Mouse (Mus musculus) thymus, postnatal 14 days (tissue): ENCODE measurements around the gene Dlgap1.

Experiments used
- DNase-seq: peaks from one replicate; pipeline ENCODE4 v3.0.0; 2021

Dlgap1 gene

DNA sequence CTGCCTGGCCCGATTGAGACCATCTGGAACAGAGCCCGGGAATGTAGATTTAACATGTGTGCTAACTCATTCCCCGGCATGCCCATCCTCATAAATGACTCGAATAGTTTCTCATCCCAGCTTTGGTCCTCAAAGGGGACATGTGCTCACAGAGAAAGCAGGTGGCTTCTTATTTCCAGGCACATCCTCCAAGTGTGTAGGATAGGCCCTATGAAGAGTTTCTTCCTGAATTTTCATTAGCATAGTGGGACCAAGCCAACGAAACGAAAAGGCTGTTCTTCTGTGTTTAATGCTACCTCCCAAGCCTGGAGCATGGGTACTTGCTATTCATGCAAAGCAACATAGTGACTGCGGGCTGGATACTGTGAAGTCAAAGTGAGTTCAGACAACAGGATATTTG lies 503.3 kb downstream of the Dlgap1 start:
- DNase-seq = no peak

DNA sequence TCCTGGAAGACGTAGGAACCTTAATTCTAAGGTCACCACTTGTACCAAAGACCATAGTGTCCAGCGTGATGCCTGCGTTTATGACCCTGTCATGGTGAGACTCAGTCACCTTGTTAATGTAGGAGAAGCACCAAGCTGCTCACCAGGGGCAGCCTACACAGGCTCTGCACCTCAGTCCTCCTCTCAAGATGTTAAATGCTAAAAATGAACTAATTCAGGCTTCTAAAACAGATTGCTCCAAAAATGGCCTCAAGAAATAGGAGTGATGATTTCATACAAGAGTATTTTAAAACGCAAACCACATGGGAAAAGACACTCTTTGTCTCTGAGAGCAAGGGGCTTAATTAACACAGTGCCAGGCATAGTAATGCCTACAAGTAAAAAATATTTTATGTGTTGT lies 505.0 kb downstream of the Dlgap1 start:
- no peak for DNase-seq

DNA sequence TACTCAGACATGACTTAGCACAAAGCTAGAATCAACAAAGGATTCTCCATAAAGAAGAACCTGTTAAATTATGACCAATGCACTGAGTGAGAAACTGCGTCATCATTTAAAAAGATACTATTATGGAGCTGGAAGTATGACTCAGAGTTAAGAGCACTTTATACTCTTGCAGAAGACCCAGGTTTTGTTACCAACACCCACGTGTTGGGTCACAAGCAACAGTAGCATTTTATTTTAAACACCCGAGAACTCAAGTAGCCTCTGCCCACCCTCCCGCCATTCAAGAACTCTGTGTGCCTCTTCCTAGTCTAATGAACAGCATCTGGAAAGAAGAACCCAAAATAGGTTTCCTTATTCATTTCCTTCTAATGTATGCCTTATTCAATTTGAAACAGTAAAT lies 514.8 kb downstream of the Dlgap1 start:
- no peak for DNase-seq

DNA sequence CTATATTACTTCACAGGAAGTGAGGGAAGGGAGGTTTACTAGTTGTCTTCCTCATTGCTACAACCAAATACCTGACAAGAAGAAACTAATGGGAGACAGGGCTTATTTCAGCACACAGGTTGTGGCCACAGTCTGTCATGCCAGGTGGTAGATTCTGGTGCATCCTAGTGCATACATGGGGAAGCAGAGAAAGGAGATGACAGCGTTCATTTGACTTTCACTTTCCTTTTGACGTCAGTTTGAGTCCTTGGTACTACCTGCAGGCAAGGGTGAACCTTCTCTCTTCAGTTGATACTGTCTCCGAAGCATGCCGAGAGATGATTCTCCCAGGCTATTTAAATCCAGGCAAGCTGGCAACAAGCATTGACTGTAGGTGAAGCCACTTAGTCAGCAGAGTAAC lies 516.8 kb downstream of the Dlgap1 start:
- no peak for DNase-seq

DNA sequence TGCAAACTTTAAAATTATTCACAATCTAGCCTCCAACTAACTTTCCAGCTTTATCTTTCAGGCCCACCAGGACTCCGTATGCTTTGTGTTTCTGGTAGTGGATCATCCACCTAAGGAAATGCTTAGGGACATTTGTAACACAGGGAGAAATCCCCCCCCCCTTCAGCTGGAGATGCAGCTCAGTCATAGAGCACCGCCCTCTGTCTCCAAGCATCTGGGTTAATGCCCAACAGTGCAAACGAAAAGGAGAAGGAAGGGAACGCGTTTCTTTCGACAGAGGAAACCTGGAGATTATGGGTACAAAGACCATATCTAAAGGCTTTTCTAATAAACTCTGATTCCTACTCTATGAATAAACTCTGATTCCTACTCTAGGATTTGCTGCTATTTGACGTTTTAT lies 517.4 kb downstream of the Dlgap1 start:
- DNase-seq = no peak

DNA sequence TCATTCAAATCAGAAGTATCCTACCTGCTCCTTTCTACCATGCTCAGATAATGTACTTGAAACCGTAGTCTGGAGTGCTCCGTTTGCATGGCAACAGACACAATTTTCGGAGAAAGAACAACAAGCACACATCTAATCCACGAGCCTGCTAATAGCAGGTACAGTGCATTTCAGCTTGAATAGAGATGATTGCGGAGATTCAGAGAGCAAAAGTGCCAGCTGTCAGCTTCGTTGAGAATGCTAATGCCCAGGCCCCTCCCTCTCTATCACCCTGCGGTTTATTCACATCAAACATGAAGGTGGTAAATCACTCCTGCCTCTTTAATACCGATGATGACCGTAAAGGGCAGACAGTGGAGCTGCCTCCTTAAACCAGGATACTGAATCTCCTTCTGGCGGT lies 518.0 kb downstream of the Dlgap1 start:
- no peak for DNase-seq

DNA sequence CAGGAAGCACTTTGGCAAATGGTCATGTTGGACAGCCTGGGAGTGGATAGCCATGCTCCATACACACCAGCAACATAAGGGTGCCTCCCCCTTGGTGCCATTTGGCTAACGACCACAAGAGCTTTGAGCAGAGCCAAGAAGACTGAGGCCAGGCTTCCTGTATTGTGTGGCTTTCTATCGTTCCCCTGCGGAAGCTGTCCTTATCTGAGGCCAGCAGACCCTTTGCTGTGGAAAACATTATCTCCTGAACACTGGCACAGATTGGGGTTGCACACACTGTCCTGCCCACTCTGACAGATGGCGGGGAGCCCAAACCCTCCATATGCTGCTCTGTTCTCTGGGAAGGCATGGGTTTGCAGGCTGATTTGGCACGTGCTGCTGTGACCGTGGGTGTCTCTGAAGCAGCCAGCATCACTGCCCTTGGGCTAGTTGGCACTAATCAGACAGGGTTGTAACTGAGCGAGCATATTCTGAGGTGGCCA lies 520.0 kb downstream of the Dlgap1 start:
- no peak for DNase-seq

DNA sequence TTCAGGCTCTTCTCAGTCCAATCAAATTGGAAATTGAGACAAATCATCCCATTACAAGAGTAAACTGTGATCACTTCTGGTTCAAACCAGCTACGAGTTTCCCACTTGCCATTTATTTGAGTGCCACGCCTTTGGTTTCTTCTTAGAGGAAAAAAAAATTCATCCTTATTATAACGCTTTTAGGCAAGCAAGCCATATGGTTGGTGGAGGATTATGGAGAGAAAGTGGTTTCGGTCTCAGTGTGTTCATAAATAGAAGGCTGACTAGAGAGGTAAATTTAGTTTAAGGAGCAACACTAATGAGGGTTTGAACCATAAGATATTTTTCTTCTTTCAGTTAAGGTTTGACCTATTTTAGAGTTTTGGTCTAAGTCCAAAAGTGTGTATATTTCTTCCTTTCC lies 522.7 kb downstream of the Dlgap1 start:
- no peak for DNase-seq

DNA sequence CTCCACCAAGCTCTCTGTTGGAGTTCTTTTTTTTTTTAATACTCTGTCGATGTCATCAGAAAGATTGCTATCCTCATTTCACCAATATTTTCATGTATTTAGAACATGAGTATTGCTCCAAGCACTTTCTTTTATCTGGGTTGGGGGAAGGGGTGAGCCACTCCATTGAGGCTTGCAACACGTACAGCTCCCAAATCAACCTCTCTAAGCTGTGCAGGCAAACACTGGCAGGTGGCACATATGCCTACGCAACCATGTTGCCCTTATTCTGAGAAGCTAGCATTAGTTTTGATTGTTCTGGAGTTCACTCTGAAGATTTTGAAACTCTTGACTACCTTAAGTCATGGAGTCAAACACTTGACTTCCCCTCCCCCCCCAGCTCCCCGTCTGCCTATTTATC lies 525.5 kb downstream of the Dlgap1 start:
- DNase-seq = no peak

DNA sequence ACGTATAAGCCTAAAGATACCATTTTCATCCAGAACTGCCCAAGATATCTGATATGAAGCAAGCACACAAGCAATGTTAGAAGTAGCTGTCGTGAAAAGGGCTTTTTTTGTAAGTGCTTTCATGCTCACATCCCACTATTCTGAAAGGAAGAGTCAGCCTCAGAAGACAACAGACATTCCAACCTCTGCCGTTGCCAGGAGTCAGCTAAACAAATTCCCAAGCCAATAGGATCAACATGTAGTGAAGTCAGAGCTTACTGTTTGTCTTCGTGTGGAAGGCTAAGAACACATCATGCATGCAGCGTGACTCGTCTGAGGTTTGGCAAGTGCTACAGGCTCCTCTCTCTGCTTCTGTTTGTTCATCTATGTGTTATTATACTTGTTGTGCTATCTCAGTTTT lies 529.4 kb downstream of the Dlgap1 start:
- DNase-seq = no peak

DNA sequence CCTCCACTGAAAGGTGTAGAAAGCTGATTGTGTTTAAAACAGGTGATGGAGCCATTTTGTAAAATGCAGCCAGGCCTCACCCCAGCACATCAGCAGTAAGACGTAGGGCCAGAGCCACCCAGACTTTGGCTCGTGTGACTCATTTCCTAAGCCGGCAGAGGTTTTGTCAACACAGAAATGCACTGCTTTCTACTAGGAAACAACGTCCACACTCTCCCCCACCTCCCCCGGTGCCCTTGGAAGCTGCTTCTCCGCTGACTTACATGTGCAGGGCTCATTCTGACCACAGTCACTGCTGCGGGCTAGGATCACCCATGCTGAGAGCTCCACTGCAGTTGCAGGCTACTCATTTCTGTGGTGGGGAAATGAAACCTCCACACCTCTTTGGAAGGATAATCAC lies 533.1 kb downstream of the Dlgap1 start:
- no peak for DNase-seq

DNA sequence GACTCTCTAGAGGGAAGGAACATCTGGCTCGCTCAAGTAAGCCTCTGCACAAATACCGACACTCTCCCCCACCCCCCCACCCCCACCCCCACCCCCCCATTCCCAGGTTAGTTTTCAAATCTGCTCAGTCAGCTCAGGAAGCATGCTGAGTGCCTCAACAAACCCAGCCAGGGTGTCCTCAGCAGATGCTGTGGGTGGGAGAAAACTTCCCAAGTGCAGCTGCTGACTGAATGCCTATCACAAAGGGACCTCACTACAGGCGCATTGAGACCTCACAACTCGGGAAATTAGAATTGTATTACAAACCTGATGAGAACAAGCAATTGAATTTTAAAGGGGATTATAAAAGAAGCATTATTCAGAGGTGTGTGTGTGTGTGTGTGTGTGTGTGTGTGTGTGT lies 538.9 kb downstream of the Dlgap1 start:
- no peak for DNase-seq

DNA sequence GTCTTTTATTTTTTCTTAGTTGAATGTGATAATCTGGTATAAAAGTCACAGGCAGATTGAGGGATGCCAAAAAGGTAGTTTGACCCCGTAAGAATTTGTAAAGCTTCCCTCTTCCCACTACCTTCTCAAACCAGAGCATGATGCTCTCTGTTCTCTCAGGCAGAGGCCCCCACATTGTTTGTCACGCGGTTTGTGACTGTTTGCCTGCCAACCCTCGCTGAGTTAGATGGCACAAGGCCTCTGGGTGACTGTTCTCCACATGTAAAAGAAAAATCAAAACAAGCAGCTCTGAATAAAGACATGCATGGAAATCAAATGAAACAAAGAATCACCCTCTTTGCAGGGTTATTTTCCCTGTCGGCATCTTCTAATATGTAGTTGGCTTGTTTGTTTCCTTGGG lies 541.6 kb downstream of the Dlgap1 start:
- no peak for DNase-seq

DNA sequence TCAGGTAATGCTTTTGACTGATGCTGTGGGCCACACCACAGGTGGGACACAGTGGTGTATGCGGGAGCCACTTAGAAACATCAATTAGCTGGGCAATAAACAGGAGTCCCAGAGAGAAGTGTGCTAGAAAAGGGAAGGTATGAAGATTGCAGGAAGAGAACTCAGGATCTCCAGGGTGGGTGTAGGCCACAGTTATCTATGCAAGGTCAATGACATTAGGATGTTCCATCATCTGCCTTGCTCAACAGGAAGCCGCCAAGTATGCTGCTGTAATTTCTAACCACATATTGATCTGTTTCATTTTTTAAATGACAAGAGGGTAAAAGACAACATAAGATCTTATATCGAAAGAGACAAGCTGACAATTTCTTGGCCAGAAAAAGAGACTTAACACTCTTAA lies 542.5 kb downstream of the Dlgap1 start:
- no peak for DNase-seq

DNA sequence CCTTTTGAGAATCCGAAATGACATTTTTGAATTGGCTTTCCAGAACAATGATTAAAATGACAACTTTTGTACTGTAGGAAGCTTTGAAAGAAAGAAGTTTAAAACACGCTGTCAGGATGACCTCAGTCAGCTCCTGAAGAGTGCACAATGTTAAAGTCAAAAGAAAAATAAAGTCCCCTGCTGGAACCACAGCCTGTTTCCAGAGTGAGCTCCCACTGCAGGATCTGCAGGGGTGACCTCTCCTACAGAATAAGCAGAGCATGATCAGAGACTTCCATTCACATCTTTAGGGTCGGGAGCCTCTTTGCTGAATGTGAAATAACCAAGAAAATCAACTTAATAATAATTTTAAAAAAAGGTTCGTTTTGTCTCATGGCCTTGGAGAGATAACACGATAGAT lies 544.9 kb downstream of the Dlgap1 start:
- DNase-seq = no peak

DNA sequence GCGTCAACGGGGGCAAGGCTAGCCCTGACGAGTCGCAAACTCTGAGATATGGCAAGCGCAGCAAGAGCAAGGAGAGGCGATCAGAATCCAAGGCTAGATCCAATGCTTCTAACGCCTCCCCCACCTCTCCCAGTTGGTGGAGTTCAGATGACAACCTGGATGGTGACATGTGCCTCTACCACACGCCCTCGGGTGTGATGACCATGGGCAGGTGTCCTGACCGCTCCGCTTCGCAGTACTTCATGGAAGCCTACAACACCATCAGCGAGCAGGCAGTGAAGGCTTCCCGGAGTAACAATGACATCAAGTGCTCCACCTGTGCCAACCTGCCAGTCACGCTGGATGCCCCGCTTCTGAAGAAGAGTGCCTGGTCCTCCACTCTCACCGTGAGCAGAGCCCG lies 547.6 kb downstream of the Dlgap1 start:
- no peak for DNase-seq

DNA sequence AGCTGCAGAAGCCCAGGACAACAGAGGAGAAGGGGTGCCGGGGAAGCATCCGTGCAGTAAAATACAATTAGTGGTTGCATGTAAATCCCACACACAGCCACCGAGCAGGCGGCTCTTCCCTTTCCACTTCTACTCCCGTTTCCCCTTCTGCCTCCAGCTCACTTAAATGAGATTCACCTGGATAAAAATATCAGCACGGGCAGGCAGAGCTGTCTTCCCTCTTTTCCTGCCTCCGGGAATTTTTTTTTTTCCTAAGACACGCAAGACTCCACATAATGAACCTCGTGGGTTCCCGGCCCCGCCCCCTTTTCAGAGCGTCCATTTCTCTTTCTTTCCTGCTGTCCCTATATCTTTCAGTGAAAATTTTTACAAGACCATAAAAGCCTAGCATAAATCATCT lies 548.5 kb downstream of the Dlgap1 start:
- no peak for DNase-seq

DNA sequence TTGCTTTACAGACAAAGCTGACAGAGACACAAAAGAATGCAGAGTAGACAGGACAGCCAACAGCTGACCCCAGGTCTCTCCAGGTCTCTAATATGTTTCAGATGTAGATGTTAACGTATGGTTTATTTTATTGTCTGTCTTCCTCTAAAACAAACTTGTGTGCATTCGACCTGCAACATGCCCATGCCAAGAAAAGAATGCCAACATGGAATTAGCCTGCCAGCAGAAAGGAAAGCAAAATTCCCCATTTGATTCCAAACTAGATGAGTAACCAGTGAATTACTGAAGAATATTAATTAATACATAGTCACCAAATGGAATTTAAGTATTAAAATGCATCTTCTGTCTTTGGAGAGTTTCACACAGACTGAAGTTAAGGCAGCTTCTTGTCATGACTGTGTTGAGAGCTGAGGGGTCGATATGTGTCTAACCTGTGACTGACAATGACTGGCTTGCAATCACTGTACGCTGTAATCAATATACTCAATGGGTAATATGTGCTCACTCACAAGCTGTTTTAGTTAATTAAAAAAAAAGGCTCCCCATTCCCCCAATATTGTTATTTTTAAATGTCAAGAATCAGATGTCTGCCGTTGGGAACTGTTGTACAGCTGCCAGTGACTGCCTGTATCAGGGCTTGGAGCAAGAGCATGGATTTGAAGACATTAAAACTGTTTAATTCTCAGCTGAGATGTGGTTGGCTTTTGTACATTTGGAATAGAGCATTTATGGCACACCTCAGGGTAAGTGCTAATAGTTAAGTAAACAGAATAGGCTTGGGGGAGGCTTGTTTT lies 552.4 kb downstream of the Dlgap1 start:
- DNase-seq = no peak

DNA sequence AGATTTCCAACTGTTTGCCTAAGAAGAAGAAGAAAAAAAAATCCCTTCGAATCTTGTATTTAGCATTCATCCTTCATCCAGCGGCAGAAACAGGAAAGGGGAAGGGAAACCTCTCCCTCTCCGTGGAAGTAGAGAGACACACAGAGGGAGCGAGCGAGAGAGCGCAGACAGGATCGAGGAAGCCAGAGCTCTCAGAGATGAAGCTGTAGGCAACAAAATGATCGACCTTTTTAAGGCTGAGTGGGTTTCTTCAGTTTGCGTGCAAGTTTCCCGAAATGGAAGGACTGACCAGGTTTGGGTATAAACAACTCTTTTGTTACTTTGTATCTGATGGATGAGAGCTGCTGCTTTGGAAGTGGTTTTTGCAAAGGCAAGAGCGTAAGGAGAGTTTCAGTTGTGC lies 553.1 kb downstream of the Dlgap1 start:
- DNase-seq = no peak

DNA sequence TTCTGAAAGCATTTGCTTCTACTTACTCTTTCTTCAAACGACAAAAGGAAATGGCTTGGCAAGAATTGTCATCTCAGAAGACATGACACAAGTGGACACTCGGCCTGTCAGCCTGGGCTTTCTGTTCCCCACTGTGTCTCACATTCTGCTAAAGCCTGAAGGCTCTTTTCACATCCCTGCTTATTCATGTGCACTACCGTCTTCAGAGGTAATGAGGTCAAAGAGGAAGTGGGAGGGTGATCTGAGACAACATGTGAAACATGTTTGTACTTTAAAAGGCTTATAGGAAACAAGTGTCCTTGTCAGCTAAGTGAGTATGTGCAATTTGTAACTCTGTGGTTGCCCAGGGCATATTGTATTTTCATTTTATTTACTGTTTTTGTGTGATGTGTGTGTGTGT lies 557.1 kb downstream of the Dlgap1 start:
- no peak for DNase-seq

DNA sequence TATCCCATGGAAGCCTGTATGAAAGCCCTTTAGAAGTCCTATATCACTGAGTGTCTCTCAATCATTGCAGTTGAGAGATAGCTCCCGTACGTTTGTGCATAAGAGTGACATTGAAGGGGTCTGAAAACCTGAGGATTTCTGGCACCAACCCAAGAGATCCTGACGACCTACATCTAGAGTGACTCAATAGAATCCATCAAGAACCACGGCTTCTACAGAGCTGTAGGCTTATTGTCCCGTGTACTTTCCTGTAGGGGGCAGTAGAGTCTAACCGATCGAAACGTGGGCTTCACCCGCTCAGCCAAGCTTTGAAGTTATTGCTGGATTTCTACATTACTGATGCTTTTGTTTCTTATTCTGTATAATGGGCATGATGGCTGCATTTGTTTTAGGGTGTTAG lies 558.2 kb downstream of the Dlgap1 start:
- DNase-seq = no peak

DNA sequence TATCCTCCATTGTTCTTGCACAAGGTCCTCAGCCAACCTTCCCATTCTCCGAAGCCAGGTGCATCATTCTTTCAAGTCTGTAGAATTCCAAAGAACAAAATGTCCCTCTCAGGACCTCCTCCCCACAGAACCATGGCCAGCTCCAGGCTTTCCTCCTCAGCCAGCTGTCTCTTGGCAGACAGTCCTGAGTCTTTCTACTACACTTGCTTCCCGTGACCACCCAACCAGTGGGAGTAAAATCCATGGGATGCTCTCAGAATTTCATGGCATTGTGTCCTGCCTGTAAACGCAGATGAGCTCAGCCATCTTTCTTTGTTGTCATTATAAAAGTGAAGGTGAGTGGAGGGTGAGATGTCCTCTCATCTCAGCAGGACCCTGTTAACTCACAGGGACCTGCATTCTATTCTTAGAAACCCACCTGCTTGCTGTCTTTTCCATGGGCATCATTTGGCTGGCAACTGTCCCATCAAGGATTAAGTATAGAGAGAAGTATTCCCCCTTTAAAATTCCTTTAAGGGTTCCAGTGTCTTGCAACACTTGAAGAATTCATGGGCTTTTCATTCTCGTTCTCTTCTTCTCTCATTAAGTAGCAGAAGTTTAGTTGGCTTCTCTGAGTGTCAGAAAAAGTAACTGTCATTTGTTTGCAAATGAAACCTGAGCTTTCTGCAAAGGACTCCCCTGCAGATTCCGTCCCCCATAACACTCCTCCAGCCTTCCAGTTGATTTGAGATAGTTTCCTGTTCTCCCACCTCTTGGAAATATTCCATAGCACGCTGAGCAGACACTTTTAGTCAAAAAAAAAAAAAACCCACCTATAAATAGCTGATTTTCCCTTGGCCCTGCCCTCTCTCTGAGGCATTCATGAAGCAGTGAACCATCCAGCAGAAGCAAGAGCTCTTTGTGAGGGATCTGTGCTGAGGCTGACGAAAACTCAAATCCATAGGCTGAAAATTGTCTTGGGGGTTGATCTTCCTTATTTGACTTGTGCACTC lies 559.6 kb downstream of the Dlgap1 start:
- DNase-seq = no peak

DNA sequence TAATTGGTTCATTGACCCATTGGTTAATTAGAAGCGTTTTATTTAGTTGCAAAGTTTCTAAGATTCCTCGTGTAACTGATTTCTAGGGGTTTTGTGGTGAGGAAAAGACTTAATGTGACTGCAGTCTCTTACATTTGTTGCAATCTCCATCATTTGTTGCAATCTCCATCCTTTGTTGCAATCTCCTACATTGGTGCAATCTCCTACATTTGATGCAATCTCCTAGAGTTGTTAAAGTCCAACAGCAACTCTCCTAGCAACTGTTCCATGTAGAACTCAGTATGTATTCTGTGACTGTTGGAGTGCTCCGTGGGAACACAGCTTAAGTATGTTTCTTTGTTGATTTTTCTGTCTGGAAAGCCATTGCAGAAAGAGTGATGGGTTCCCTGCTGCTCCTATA lies 565.4 kb downstream of the Dlgap1 start:
- DNase-seq = no peak

DNA sequence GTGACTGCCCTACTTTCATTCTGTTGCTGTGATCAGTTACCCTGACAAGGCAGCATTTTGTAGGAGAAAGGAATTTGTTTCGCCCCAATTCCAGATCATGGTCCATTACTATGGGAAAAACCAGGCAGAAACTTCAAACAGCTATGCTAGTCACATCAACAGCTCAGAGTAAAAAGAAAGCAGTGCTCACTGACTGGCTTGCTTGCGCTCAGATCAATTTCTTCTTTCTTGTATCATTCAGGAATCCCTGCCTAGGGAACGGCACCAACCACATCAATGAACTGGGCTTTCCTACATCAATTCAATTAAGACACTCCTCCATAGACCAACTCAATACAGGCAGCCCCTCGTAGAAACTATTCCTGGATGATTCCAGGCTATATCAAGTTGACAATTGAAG lies 572.9 kb downstream of the Dlgap1 start:
- no peak for DNase-seq
